Mouse (Mus musculus): Measurements from ENCODE around the gene Zbtb32. TPM values are rescaled to one million over a fixed set of nuclear protein-coding genes. Genes with fewer than 3 reads are reported as not detected.

Zbtb32 gene
- polyA plus RNA-seq, 1 experiment: 0.20 TPM

GRCm38 (mm10) chr7:30593579-30594509 is 4.9 kb downstream of the Zbtb32 start:
- H3K27me3 ChIP-seq (ENCODE audit: control insufficient read depth): peaks cover 11% of the 10 kb centered on the region
- H3K9me3 ChIP-seq (ENCODE audit: control insufficient read depth, low read length): no peaks in the 10 kb centered on the region
- no peak for TF ChIP-seq TAL1 (IDR thresholded peaks at IDR 0.05; ENCODE audit: low read length)
- no peak for TF ChIP-seq GATA1 (IDR thresholded peaks at IDR 0.05; ENCODE audit: low read length)
- H3K36me3 ChIP-seq (ENCODE audit: control insufficient read depth): no peaks in the 10 kb centered on the region
- H3K4me3 ChIP-seq (replicated peaks): no peak overlapping the region
- H3K4me1 ChIP-seq (ENCODE audit: control insufficient read depth): peaks cover 47% of the 10 kb centered on the region

- H3K36me3 ChIP-seq (ENCODE audit: control insufficient read depth): no peaks in the 10 kb centered on the region
- no peaks in the 10 kb centered on the region for H3K9me3 ChIP-seq (ENCODE audit: control insufficient read depth, low read length)
- H3K4me1 ChIP-seq (ENCODE audit: control insufficient read depth): peaks cover 48% of the 10 kb centered on the region
- TF ChIP-seq TAL1 (IDR thresholded peaks at IDR 0.05; ENCODE audit: low read length): no peak
- TF ChIP-seq GATA1 (IDR thresholded peaks at IDR 0.05; ENCODE audit: low read length): no peak
- peaks cover 11% of the 10 kb centered on the region for H3K27me3 ChIP-seq (ENCODE audit: control insufficient read depth)
- H3K4me3 ChIP-seq (replicated peaks): no peak overlapping the region
Observed at GRCm38 (mm10) chr7:30592772-30593423, 5.8 kb downstream of the Zbtb32 start.

GRCm38 (mm10) chr7:30591605-30591951 is 7.1 kb downstream of the Zbtb32 start:
- Histone ChIP-seq H3K9me3 (ENCODE audit: control insufficient read depth, low read length) (no peaks in the 10 kb centered on the region), H3K27me3 (ENCODE audit: control insufficient read depth) (peaks cover 8% of the 10 kb centered on the region), H3K4me3 (replicated peaks) (no peak overlapping the region), H3K4me1 (ENCODE audit: control insufficient read depth) (peaks cover 61% of the 10 kb centered on the region), H3K36me3 (ENCODE audit: control insufficient read depth) (peaks cover 8% of the 10 kb centered on the region)
- TF ChIP-seq TAL1 (IDR thresholded peaks at IDR 0.05; ENCODE audit: low read length): no peak
- no peak for TF ChIP-seq GATA1 (IDR thresholded peaks at IDR 0.05; ENCODE audit: low read length)

- H3K27me3 ChIP-seq (ENCODE audit: control insufficient read depth): peaks cover 8% of the 10 kb centered on the region
- H3K9me3 ChIP-seq (ENCODE audit: control insufficient read depth, low read length): no peaks in the 10 kb centered on the region
- no peak overlapping the region for H3K4me3 ChIP-seq (replicated peaks)
- TF ChIP-seq GATA1 (IDR thresholded peaks at IDR 0.05; ENCODE audit: low read length): no peak
- TF ChIP-seq TAL1 (IDR thresholded peaks at IDR 0.05; ENCODE audit: low read length): no peak
- H3K4me1 ChIP-seq (ENCODE audit: control insufficient read depth): peaks cover 64% of the 10 kb centered on the region
- peaks cover 13% of the 10 kb centered on the region for H3K36me3 ChIP-seq (ENCODE audit: control insufficient read depth)
Observed at GRCm38 (mm10) chr7:30590927-30591604, 7.6 kb downstream of the Zbtb32 start.

- Histone ChIP-seq H3K9me3 (ENCODE audit: control insufficient read depth, low read length) (no peaks in the 10 kb centered on the region), H3K27me3 (ENCODE audit: control insufficient read depth) (no peaks in the 10 kb centered on the region; the same call in 1 of the 2 replicates), H3K4me1 (ENCODE audit: control insufficient read depth) (peaks cover 65% of the 10 kb centered on the region), H3K4me3 (replicated peaks) (peak overlapping the region; percentile 95), H3K36me3 (ENCODE audit: control insufficient read depth) (peaks cover 27% of the 10 kb centered on the region)
- TF ChIP-seq GATA1 (IDR thresholded peaks at IDR 0.05; ENCODE audit: low read length) (no peak), TAL1 (IDR thresholded peaks at IDR 0.05; ENCODE audit: low read length) (no peak)
Observed at GRCm38 (mm10) chr7:30589435-30590301, 9.0 kb downstream of the Zbtb32 start.

GRCm38 (mm10) chr7:30588676-30589434 is 9.9 kb downstream of the Zbtb32 start, which contains the start of gene Kmt2b:
Gene Kmt2b (minus strand): TSS chr7:30588726.
- TF ChIP-seq TAL1 (IDR thresholded peaks at IDR 0.05; ENCODE audit: low read length) (no peak), GATA1 (IDR thresholded peaks at IDR 0.05; ENCODE audit: low read length) (no peak)
- Histone ChIP-seq H3K4me3 (replicated peaks) (peak within 1 kb of the TSS; percentile 95), H3K9me3 (ENCODE audit: control insufficient read depth, low read length) (no peaks in the 10 kb centered on the region), H3K27me3 (ENCODE audit: control insufficient read depth) (no peaks in the 10 kb centered on the region), H3K4me1 (ENCODE audit: control insufficient read depth) (peaks cover 59% of the 10 kb centered on the region), H3K36me3 (ENCODE audit: control insufficient read depth) (peaks cover 35% of the 10 kb centered on the region)

- no peak for TF ChIP-seq TAL1 (IDR thresholded peaks at IDR 0.05; ENCODE audit: low read length)
- TF ChIP-seq GATA1 (IDR thresholded peaks at IDR 0.05; ENCODE audit: low read length): no peak
- peak overlapping the region; percentile 95 for H3K4me3 ChIP-seq (replicated peaks)
- H3K27me3 ChIP-seq (ENCODE audit: control insufficient read depth): no peaks in the 10 kb centered on the region
- H3K9me3 ChIP-seq (ENCODE audit: control insufficient read depth, low read length): no peaks in the 10 kb centered on the region
- H3K36me3 ChIP-seq (ENCODE audit: control insufficient read depth): peaks cover 43% of the 10 kb centered on the region
- H3K4me1 ChIP-seq (ENCODE audit: control insufficient read depth): peaks cover 52% of the 10 kb centered on the region
Observed at GRCm38 (mm10) chr7:30587842-30588667, 10.7 kb downstream of the Zbtb32 start.
